Mouse (Mus musculus) bone marrow macrophage, adult 2 months (primary cell): ENCODE results near the gene Art4.

Experiments used
- CTCF ChIP-seq: IDR thresholded peaks from 2 replicates; pipeline ENCODE4 v1.5.1; 2012; ENCODE audit warnings: low read depth, mild to moderate bottlenecking, low read length, moderate library complexity
- POLR2A ChIP-seq: IDR thresholded peaks from 2 replicates; pipeline ENCODE4 v1.6.1; 2012; ENCODE audit warnings: mild to moderate bottlenecking, low read depth, low read length, borderline replicate concordance

- TF ChIP-seq CTCF: no peak
- no peak for TF ChIP-seq POLR2A
These were observed 20.2 kb downstream of the Art4 start for GRCm38 (mm10) chr6:136837323-136837722.
